Mouse (Mus musculus) heart, postnatal 0 days (tissue): ENCODE results near the gene Plxnb1. TPM values are rescaled to one million over a fixed set of nuclear protein-coding genes. Genes with fewer than 3 reads are reported as not detected.

Experiments
- ATAC-seq: fragments of 200-750 bp; cut with Nextera tagmentation; 2 replicates; pipeline ENCODE4 v1.8.0; 2017; ENCODE audit warnings: low read depth, moderate number of reproducible peaks, moderate library complexity; ENCODE audit not compliant: insufficient read depth
- DNase-seq: peaks from one replicate; pipeline ENCODE4 v3.0.0-alpha.2; 2016; ENCODE audit warnings: low spot score
- H3K27ac ChIP-seq: fragments of 300-500 bp; sonication (generic); 2 replicates; pipeline ENCODE4 v1.5.1; 2014; ENCODE audit warnings: low read depth, mild to moderate bottlenecking
- H3K27me3 ChIP-seq: fragments of 300-500 bp; sonication (generic); 2 replicates; pipeline ENCODE4 v1.6.1; 2014; ENCODE audit warnings: low read length, mixed read lengths; ENCODE audit not compliant: control insufficient read depth, insufficient read depth
- H3K36me3 ChIP-seq: fragments of 300-500 bp; sonication (generic); replicated peaks from 2 replicates; pipeline ENCODE4 v1.6.1; 2014; ENCODE audit warnings: low read length, mixed read lengths; ENCODE audit not compliant: control insufficient read depth, insufficient read depth
- H3K4me1 ChIP-seq: fragments of 300-500 bp; sonication (generic); 2 replicates; pipeline ENCODE4 v1.6.1; 2014; ENCODE audit warnings: antibody characterized with exemption; ENCODE audit not compliant: control insufficient read depth, insufficient read depth
- H3K4me2 ChIP-seq: fragments of 300-500 bp; sonication (generic); 2 replicates; pipeline ENCODE4 v1.6.1; 2014; ENCODE audit warnings: low read depth, mild to moderate bottlenecking, low read length, moderate library complexity
- H3K4me3 ChIP-seq: fragments of 300-500 bp; sonication (generic); 2 replicates; pipeline ENCODE4 v1.5.1; 2014; ENCODE audit warnings: low read depth, low read length
- H3K9ac ChIP-seq: fragments of 300-500 bp; sonication (generic); replicated peaks from 2 replicates; pipeline ENCODE4 v1.6.1; 2014; ENCODE audit warnings: low read depth, low read length, mixed read lengths
- H3K9me3 ChIP-seq: fragments of 300-500 bp; sonication (generic); replicated peaks from 2 replicates; pipeline ENCODE4 v1.6.1; 2016; ENCODE audit warnings: low read length; ENCODE audit not compliant: control insufficient read depth
- CTCF ChIP-seq: IDR thresholded peaks from 2 replicates; pipeline ENCODE4 v1.5.1; 2016; ENCODE audit warnings: antibody characterized with exemption, control low read depth, low read depth
- EP300 ChIP-seq: IDR thresholded peaks from 2 replicates; pipeline ENCODE4 v1.6.1; 2016; ENCODE audit warnings: antibody characterized with exemption, low read depth
- WGBS: fragments of 180-500 bp; shearing (Covaris S2); extraction: QIAGEN DNeasy Blood & Tissue Kit; methylation state at CpG from one replicate; pipeline ENCODE4 v1.1.7; 2014; 5-methylcytosine and 5-hydroxymethylcytosine counted together
- polyA plus RNA-seq: library from polyadenylated mRNA; unstranded; fragments of >200 nt; fragmentation: Nextera tagmentation; extraction: Ambion mirVana; gene quantifications from 2 replicates; pipeline ENCODE4 v1.2.1, GENCODE M21; 2015
- total RNA-seq: library from RNA; depleted of rRNA; stranded (reverse); fragments of >200 nt; gene quantifications from 2 replicates; pipeline ENCODE4 v1.2.3, GENCODE M21; 2014; ENCODE audit warnings: low replicate concordance

Plxnb1 gene
- total and polyA plus RNA-seq, 2 experiments from 2014 or later = 3.0 to 54.3 TPM

DNA sequence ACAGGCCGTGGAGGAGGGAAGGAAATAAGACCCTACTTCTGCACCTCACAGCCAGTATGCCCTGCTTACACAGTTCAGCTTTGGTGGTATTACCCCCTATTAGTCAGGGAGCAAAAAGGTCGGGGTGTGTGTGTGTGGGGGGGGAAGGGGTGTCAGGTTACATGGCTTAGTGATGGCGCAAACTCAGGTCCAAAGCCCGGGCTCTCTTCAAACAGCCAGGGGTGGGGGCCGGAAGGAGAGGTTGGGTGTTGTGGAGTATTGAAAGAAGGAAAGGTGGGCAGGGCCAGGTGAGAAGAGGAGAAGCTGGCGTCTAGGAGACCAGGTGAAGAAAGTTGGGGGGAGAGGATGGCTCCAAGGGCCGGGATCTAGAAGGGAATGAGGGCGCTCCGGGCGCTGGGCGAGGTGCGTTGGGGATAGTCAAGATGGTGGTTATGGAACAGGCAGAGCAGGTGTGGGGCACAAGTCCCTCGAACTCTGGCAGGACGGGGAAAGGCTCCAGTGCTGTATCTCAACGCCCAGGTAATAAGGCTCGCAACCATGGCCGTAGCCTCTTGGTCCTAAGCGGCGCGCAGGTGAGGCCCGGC lies 544 bp upstream of the Plxnb1 start:
- H3K27ac ChIP-seq = peak overlapping the region; percentile 88
- H3K27me3 ChIP-seq = no peaks in the 10 kb centered on the region
- H3K4me2 ChIP-seq = peak overlapping the region; percentile 94
- TF ChIP-seq CTCF = no peak
- TF ChIP-seq EP300 = no peak
- H3K9ac ChIP-seq = peak overlapping the region; percentile 79
- H3K9me3 ChIP-seq = no peaks in the 10 kb centered on the region
- H3K36me3 ChIP-seq = peaks cover 5% of the 10 kb centered on the region
- no peak for ATAC-seq
- DNase-seq = no peak
- WGBS = 4% methylated on average over 15 of the region's 21 CpGs
- peak overlapping the region; percentile 69 for H3K4me3 ChIP-seq
- H3K4me1 ChIP-seq = peaks cover 44% of the 10 kb centered on the region

- peak overlapping the region; percentile 79 for H3K9ac ChIP-seq
- H3K4me2 ChIP-seq = peak overlapping the region; percentile 94
- H3K9me3 ChIP-seq = no peaks in the 10 kb centered on the region
- peak overlapping the region; percentile 69 for H3K4me3 ChIP-seq
- ATAC-seq (no peak), DNase-seq (no peak)
- TF ChIP-seq EP300 = no peak
- TF ChIP-seq CTCF = no peak
- peaks cover 48% of the 10 kb centered on the region for H3K4me1 ChIP-seq
- peak overlapping the region; percentile 88 for H3K27ac ChIP-seq
- peaks cover 14% of the 10 kb centered on the region for H3K36me3 ChIP-seq
- no peaks in the 10 kb centered on the region for H3K27me3 ChIP-seq
- WGBS = 30% methylated on average over 9 of the region's 9 CpGs
Observed at GRCm38 (mm10) chr9:109096251-109096661, 1.1 kb downstream of the Plxnb1 start.

GRCm38 (mm10) chr9:109096856-109097255 lies 1.7 kb downstream of the Plxnb1 start:
- Histone ChIP-seq H3K9me3 (no peaks in the 10 kb centered on the region), H3K4me3 (peak overlapping the region; percentile 69), H3K4me2 (peak overlapping the region; percentile 94), H3K36me3 (peaks cover 13% of the 10 kb centered on the region; the same call in 1 of the 2 replicates), H3K27me3 (no peaks in the 10 kb centered on the region), H3K4me1 (peaks cover 48% of the 10 kb centered on the region), H3K27ac (peak overlapping the region; percentile 88), H3K9ac (peak overlapping the region; percentile 79)
- peak; percentile 30 for DNase-seq
- WGBS = 26% methylated on average over 6 of the region's 6 CpGs
- TF ChIP-seq CTCF (no peak), EP300 (no peak)
- no peak for ATAC-seq

GRCm38 (mm10) chr9:109097291-109097690 lies 2.1 kb downstream of the Plxnb1 start:
- H3K36me3 ChIP-seq = peaks cover 10% of the 10 kb centered on the region; the same call in 1 of the 2 replicates
- ATAC-seq (no peak), DNase-seq (no peak)
- peak overlapping the region; percentile 94 for H3K4me2 ChIP-seq
- peak overlapping the region; percentile 69; the same call in 1 of the 2 replicates for H3K4me3 ChIP-seq
- peak overlapping the region; percentile 79; the same call in 1 of the 2 replicates for H3K9ac ChIP-seq
- no peaks in the 10 kb centered on the region for H3K9me3 ChIP-seq
- WGBS = 27% methylated on average over 6 of the region's 6 CpGs
- TF ChIP-seq CTCF (no peak), EP300 (no peak)
- H3K4me1 ChIP-seq = peaks cover 48% of the 10 kb centered on the region
- H3K27ac ChIP-seq = peak overlapping the region; percentile 88
- H3K27me3 ChIP-seq = no peaks in the 10 kb centered on the region

GRCm38 (mm10) chr9:109097831-109098230 lies 2.6 kb downstream of the Plxnb1 start:
- H3K27ac ChIP-seq = peak overlapping the region; percentile 88
- H3K9me3 ChIP-seq = no peaks in the 10 kb centered on the region
- H3K36me3 ChIP-seq = peaks cover 10% of the 10 kb centered on the region; the same call in 1 of the 2 replicates
- 35% methylated on average over 5 of the region's 5 CpGs for WGBS
- peak overlapping the region; percentile 79; the same call in 1 of the 2 replicates for H3K9ac ChIP-seq
- H3K4me1 ChIP-seq = peaks cover 48% of the 10 kb centered on the region
- H3K27me3 ChIP-seq = no peaks in the 10 kb centered on the region
- TF ChIP-seq CTCF = no peak
- no peak for TF ChIP-seq EP300
- H3K4me3 ChIP-seq = peak overlapping the region; percentile 69; the same call in 1 of the 2 replicates
- ATAC-seq (peak; percentile 34), DNase-seq (no peak)
- peak overlapping the region; percentile 94 for H3K4me2 ChIP-seq
